Mouse (Mus musculus) limb, embryonic 15.5 days (tissue): Measurements from ENCODE around the gene Pank2. TPM values are rescaled to one million over a fixed set of nuclear protein-coding genes. Genes with fewer than 3 reads are reported as not detected.
"Not testable (repeated sequence)": the region's sequence is repeated elsewhere in the genome, so short reads cannot be mapped to it uniquely, and the experiment has no call there.

Experiments
- ATAC-seq: fragments of 200-750 bp; cut with Nextera tagmentation; 2 replicates; pipeline ENCODE4 v1.8.0; 2017; ENCODE audit warnings: low read depth, moderate TSS enrichment; ENCODE audit not compliant: insufficient number of reproducible peaks, low FRiP score, low TSS enrichment
- H3K27ac ChIP-seq: fragments of 300-500 bp; sonication (generic); 2 replicates; pipeline ENCODE4 v1.5.1; 2015; ENCODE audit warnings: moderate library complexity, mild to moderate bottlenecking, inconsistent platforms
- H3K27me3 ChIP-seq: fragments of 300-500 bp; sonication (generic); 2 replicates; pipeline ENCODE4 v1.6.1; 2015; ENCODE audit warnings: inconsistent platforms
- H3K36me3 ChIP-seq: fragments of 300-500 bp; sonication (generic); 2 replicates; pipeline ENCODE4 v1.6.1; 2015; ENCODE audit warnings: inconsistent platforms
- H3K4me1 ChIP-seq: fragments of 300-500 bp; sonication (generic); 2 replicates; pipeline ENCODE4 v1.6.1; 2015; ENCODE audit warnings: inconsistent platforms
- H3K4me2 ChIP-seq: fragments of 300-500 bp; sonication (generic); 2 replicates; pipeline ENCODE4 v1.6.1; 2015; ENCODE audit warnings: mild to moderate bottlenecking, inconsistent platforms
- H3K4me3 ChIP-seq: fragments of 300-500 bp; sonication (generic); 2 replicates; pipeline ENCODE4 v1.5.1; 2015; ENCODE audit warnings: mild to moderate bottlenecking, inconsistent platforms
- H3K9ac ChIP-seq: fragments of 300-500 bp; sonication (generic); 2 replicates; pipeline ENCODE4 v1.6.1; 2015; ENCODE audit warnings: inconsistent platforms
- H3K9me3 ChIP-seq: fragments of 300-500 bp; sonication (generic); 2 replicates; pipeline ENCODE4 v1.6.1; 2016; ENCODE audit warnings: inconsistent platforms
- WGBS: fragments of 180-500 bp; shearing (Covaris S2); methylation state at CpG from one replicate; pipeline ENCODE4 v1.1.7; 2015; 5-methylcytosine and 5-hydroxymethylcytosine counted together
- polyA plus RNA-seq: library from polyadenylated mRNA; unstranded; fragments of >200 nt; fragmentation: Nextera tagmentation; extraction: Ambion mirVana; gene quantifications from 2 replicates; pipeline ENCODE4 v1.2.1, GENCODE M21; 2015

The Pank2 gene
- polyA plus RNA-seq, 1 experiment from 2014 or later = 34.8 TPM

DNA sequence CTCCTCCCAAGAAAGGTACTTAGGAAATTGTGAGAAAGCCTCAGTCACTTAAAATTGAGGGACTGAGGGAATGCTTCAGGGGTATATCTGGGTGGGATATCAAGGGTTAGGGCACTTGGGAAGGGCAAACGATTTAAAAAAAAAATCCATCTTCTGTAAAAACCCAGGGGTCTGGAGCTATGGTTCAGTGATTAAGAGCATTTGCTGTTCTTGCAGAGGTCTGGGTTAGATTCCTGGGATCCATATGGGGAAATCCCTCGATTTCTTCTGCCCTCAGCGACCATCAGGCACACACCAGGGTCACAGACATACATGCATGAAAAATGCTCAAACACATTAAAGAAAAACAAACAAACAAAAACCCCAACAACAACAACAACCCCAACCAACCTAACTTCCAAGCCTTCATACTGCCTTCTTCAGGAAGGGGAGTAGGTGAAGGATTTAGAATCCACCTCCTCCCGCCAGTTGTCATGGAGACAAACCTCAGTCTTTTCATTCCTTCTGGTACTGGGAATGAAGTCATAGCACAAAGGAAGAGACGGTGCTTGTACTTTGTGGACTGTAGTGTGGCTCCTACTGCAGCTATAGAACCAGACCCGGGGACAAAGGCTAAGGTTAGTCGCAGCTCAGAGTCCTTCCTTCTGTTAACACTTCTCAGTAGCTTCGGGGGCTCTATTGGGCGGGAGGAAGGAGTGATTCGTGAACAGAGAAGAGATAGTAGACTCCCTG, 648 bp upstream of the Pank2 start:
- Histone ChIP-seq H3K36me3 (no peaks in the 10 kb centered on the region), H3K27me3 (no peaks in the 10 kb centered on the region), H3K27ac (peak overlapping the region; percentile 100), H3K9ac (peak overlapping the region; percentile 56), H3K4me2 (peak overlapping the region; percentile 57), H3K9me3 (no peaks in the 10 kb centered on the region), H3K4me3 (peak overlapping the region; percentile 88), H3K4me1 (peaks cover 22% of the 10 kb centered on the region)
- 3% methylated on average over 10 of the region's 10 CpGs for WGBS
- ATAC-seq = peak; percentile 71

DNA sequence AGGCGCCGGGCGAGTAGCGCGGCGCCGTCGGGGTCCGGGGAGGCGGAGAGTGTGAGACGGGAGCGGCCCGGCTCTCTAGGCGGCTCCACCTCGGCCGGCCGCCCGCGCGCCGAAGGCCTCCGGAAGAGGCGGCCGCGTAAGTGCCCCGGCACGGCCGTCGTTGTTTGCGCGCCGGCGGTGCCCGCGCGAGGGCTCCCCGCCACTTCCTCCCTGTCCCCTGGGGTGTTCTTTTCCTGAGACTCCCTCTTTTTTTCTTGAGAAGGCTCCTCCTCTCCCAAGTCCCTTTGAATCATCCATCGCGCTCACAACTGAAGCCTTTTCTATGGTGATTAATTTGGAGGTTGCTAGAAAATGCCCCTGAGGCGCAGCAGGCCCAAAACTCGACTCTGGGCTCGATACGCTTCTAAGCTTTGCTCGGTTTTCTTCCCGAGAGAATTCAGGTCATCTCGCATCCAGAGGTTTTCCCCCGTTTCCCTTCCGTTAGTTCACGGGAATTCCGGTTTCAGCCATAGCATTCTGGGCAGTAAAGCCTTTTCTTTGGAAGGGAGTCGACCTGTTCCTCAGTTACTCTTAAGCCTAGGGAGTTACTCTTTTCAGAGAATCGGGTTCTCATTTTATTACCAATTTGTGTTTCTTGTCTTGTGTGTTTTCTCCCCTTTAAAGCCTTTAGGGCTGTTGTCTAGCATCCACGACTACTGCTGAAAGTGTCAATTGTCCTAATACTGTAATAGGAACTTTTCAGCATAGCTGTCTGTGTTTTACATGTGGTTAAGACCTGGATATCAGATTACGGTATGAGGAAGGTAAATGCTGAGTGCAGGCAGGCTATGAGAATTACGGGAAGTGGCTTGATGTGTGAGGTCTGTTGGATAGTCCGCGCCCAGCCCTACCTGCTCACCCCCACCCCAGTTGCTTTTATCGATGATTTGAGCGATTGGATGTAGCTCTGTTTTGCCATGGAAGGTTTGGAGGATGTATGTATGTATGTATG, 680 bp downstream of the Pank2 start:
- peak; percentile 78 for ATAC-seq

DNA sequence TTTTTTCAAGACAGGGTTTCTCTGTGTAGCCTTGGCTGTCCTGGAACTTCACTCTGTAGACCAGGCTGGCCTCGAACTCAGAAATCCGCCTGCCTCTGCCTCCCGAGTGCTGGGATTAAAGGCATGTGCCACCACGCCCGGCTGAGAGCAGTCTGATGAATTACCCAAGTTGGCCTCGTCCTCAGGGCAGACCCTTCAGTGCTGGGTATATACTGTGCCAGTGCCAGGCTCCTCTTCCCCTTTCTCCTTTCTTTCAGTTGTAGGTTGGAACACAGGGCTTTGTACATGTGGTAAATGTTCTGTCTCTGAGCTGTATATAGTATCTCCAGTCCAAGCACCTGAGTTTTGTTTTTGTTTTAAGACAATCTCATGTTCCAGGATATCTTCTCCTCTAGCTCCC, 1.7 kb downstream of the Pank2 start:
- Histone ChIP-seq H3K9me3 (no peaks in the 10 kb centered on the region), H3K4me3 (peak overlapping the region; percentile 88), H3K4me1 (peaks cover 22% of the 10 kb centered on the region), H3K27me3 (no peaks in the 10 kb centered on the region), H3K36me3 (no peaks in the 10 kb centered on the region), H3K27ac (no peak overlapping the region), H3K9ac (no peak overlapping the region), H3K4me2 (peak overlapping the region; percentile 65)
- 61% methylated on average over 6 of the region's 6 CpGs for WGBS
- no peak for ATAC-seq

More for the DNA sequence above, 680 bp downstream of the Pank2 start:
- peak overlapping the region; percentile 65 for H3K4me2 ChIP-seq
- peak overlapping the region; percentile 98 for H3K9ac ChIP-seq
- peak overlapping the region; percentile 88 for H3K4me3 ChIP-seq
- H3K36me3 ChIP-seq = no peaks in the 10 kb centered on the region
- H3K4me1 ChIP-seq = peaks cover 22% of the 10 kb centered on the region
- no peaks in the 10 kb centered on the region for H3K9me3 ChIP-seq
- WGBS = under 1% methylated on average over 48 of the region's 59 CpGs
- H3K27me3 ChIP-seq = no peaks in the 10 kb centered on the region
- H3K27ac ChIP-seq = peak overlapping the region; percentile 100

GRCm38 (mm10) chr2:131265056-131265455, 2.8 kb downstream of the Pank2 start:
- Histone ChIP-seq H3K27ac (no peak overlapping the region), H3K27me3 (no peaks in the 10 kb centered on the region), H3K9ac (no peak overlapping the region), H3K9me3 (no peaks in the 10 kb centered on the region), H3K4me1 (peaks cover 22% of the 10 kb centered on the region), H3K4me2 (no peak overlapping the region), H3K36me3 (no peaks in the 10 kb centered on the region), H3K4me3 (no peak overlapping the region)
- WGBS = 78% methylated on average over 2 of the region's 2 CpGs
- no peak for ATAC-seq

- Histone ChIP-seq H3K9me3 (no peaks in the 10 kb centered on the region), H3K36me3 (peaks cover 55% of the 10 kb centered on the region), H3K9ac (no peak overlapping the region), H3K4me3 (no peak overlapping the region), H3K4me2 (no peak overlapping the region), H3K4me1 (no peaks in the 10 kb centered on the region), H3K27ac (no peak overlapping the region), H3K27me3 (no peaks in the 10 kb centered on the region)
- 82% methylated on average over 3 of the region's 3 CpGs for WGBS
- ATAC-seq = no peak
Measured at GRCm38 (mm10) chr2:131275493-131275892, 13.2 kb downstream of the Pank2 start.

GRCm38 (mm10) chr2:131276722-131277121, 14.4 kb downstream of the Pank2 start:
- H3K36me3 ChIP-seq = peaks cover 67% of the 10 kb centered on the region
- H3K9ac ChIP-seq = no peak overlapping the region
- no peak for ATAC-seq
- no peak overlapping the region for H3K4me3 ChIP-seq
- WGBS = 88% methylated on average over 5 of the region's 5 CpGs
- no peak overlapping the region for H3K4me2 ChIP-seq
- H3K27ac ChIP-seq = no peak overlapping the region
- no peaks in the 10 kb centered on the region for H3K4me1 ChIP-seq
- H3K9me3 ChIP-seq = no peaks in the 10 kb centered on the region
- H3K27me3 ChIP-seq = no peaks in the 10 kb centered on the region

GRCm38 (mm10) chr2:131281596-131281995, 19.3 kb downstream of the Pank2 start:
- Histone ChIP-seq H3K36me3 (peaks cover 62% of the 10 kb centered on the region), H3K27ac (no peak overlapping the region), H3K4me1 (no peaks in the 10 kb centered on the region), H3K9ac (no peak overlapping the region), H3K4me3 (no peak overlapping the region), H3K4me2 (no peak overlapping the region), H3K9me3 (no peaks in the 10 kb centered on the region), H3K27me3 (no peaks in the 10 kb centered on the region)
- ATAC-seq = no peak
- 91% methylated on average over 1 of the region's 1 CpGs for WGBS

DNA sequence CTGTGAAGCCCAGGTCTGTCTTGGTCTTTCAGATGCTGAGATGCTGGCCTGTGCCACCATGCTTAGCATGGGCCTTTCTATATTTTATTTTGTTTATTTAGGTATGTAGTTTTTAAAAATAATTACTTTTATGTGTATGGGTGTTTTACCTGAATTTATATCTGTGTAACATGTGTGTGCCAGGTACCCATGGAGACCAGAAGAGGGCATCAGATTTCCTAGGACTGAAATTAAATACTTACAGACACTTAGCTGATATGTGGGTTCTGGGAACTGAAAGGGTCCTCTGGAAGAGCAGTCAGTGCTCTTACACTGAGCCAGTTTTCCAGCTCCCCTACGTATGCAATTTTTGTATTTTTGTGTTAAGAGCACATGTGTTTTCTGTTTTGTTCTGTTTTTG, 24.0 kb downstream of the Pank2 start:
- Histone ChIP-seq H3K4me2 (no peak overlapping the region), H3K9ac (no peak overlapping the region), H3K4me1 (no peaks in the 10 kb centered on the region), H3K27ac (no peak overlapping the region), H3K4me3 (no peak overlapping the region), H3K27me3 (no peaks in the 10 kb centered on the region), H3K36me3 (peaks cover 49% of the 10 kb centered on the region), H3K9me3 (no peaks in the 10 kb centered on the region)
- 57% methylated on average over 1 of the region's 1 CpGs for WGBS
- no peak for ATAC-seq

DNA sequence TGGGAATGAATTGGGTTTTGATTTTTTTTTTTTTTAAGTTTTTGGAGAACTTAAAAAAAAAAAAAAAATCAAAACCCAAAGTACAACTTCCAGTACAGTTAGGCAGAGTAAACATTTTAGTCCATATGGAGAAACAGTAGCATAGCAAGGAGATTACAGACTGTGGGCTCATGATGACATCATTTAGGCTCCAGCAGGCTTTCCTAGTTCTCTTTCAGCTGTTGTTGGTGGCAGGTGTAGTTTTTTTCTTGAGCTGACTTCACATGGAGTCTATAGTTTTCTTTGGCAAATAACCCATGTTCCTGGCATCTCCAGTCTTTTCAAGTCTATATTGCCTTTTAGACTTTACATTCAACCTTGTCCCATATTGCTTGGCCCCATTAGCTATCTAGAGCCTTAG, 28.4 kb downstream of the Pank2 start:
- Histone ChIP-seq H3K4me3 (no peak overlapping the region), H3K4me2 (no peak overlapping the region), H3K9me3 (no peaks in the 10 kb centered on the region), H3K27me3 (no peaks in the 10 kb centered on the region), H3K27ac (no peak overlapping the region), H3K36me3 (peaks cover 62% of the 10 kb centered on the region), H3K9ac (no peak overlapping the region), H3K4me1 (no peaks in the 10 kb centered on the region)
- ATAC-seq = no peak

- peaks cover 63% of the 10 kb centered on the region for H3K36me3 ChIP-seq
Measured at GRCm38 (mm10) chr2:131296746-131297261, 34.5 kb downstream of the Pank2 start.

GRCm38 (mm10) chr2:131298674-131299073, 36.4 kb downstream of the Pank2 start:
- Histone ChIP-seq H3K36me3 (peaks cover 59% of the 10 kb centered on the region), H3K4me1 (peaks cover 18% of the 10 kb centered on the region)
- not testable (repeated sequence) for H3K9me3 ChIP-seq, ATAC-seq, H3K27ac ChIP-seq, H3K9ac ChIP-seq, H3K4me3 ChIP-seq, H3K4me2 ChIP-seq, H3K27me3 ChIP-seq
- WGBS = 47% methylated on average over 7 of the region's 7 CpGs

More at GRCm38 (mm10) chr2:131296746-131297261, 34.5 kb downstream of the Pank2 start:
- H3K27me3 ChIP-seq = no peaks in the 10 kb centered on the region
- no peak overlapping the region for H3K4me3 ChIP-seq
- peaks cover 11% of the 10 kb centered on the region for H3K4me1 ChIP-seq
- H3K9me3 ChIP-seq = no peaks in the 10 kb centered on the region
- H3K4me2 ChIP-seq = no peak overlapping the region
- no peak for ATAC-seq
- H3K27ac ChIP-seq = no peak overlapping the region
- 80% methylated on average over 2 of the region's 2 CpGs for WGBS
- no peak overlapping the region for H3K9ac ChIP-seq

DNA sequence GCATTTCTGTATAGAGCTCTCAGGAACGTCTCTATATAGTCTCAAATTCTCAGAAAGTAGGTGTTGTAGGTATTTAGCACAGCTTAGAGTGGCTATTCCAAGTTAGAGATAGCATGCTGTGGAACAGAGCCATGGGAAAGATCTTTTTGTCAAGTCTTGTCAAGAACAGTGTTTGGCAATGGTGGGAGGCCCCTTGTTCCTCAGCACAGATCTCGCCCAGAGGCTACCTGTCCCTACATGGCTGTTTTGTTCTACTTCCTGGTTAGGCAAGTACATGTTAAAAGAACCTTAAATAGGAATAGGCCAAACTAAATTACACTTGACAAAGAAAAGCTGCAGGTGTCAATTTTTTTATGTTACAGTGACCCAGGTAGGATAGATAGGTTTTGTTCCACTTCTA, 38.2 kb downstream of the Pank2 start:
- whole genome bisulfite sequencing = 74% methylated on average over 2 of the region's 2 CpGs

More for the DNA sequence above, 38.2 kb downstream of the Pank2 start:
- Histone ChIP-seq H3K4me2 (no peak overlapping the region), H3K4me1 (peaks cover 18% of the 10 kb centered on the region), H3K27ac (peak overlapping the region; percentile 57), H3K9me3 (no peaks in the 10 kb centered on the region), H3K27me3 (no peaks in the 10 kb centered on the region), H3K9ac (no peak overlapping the region), H3K4me3 (no peak overlapping the region), H3K36me3 (peaks cover 48% of the 10 kb centered on the region)
- ATAC-seq = no peak
